Mouse (Mus musculus) spleen, adult 2 months (tissue): Measurements from ENCODE around the gene Mapk10.
"Not testable (repeated sequence)": the region's sequence is repeated elsewhere in the genome, so short reads cannot be mapped to it uniquely, and the experiment has no call there.

Source experiments
- CTCF ChIP-seq: fragments of 200-500 bp; IDR thresholded peaks from 2 replicates; pipeline ENCODE4 v1.5.1; 2011; ENCODE audit warnings: mild to moderate bottlenecking, inconsistent platforms; ENCODE audit not compliant: insufficient read depth, insufficient read length, insufficient replicate concordance; ENCODE audit errors: extremely low read depth
- POLR2A ChIP-seq: fragments of 200-500 bp; IDR thresholded peaks from 2 replicates; pipeline ENCODE4 v1.6.1; 2011; ENCODE audit warnings: low read depth, low read length, inconsistent platforms

DNA sequence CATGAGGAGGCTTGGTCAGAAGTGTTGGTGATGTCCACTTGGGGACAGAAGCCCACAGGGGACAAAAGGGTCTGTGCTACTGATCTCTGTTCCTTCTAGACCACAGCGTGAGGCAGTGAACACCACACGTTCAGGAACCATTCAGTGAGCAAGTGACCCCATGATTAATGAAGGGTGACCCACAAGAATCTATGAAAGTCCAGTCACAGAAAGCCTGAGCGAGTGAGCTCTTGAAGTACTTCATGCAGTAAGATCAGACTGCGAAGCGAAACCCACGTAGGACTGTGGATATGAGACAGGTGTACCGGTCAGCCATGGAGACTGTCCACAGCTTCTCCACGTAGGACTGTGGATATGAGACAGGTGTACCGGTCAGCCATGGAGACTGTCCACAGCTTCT lies 338.1 kb downstream of the Mapk10 start:
- not testable (repeated sequence) for TF ChIP-seq CTCF, POLR2A
